Mouse (Mus musculus) telencephalon, adult 2 months (tissue): ENCODE results near the gene Tmod4.

ENCODE experiments used
- DNase-seq: peaks from one replicate; pipeline ENCODE4 v3.0.0-alpha.2; 2011; ENCODE audit warnings: low read depth, low spot score

Tmod4 gene

GRCm38 (mm10) chr3:95136336-95136735, 12.1 kb downstream of the Tmod4 start:
- no peak for DNase-seq

GRCm38 (mm10) chr3:95139586-95140288, 15.5 kb downstream of the Tmod4 start:
- no peak for DNase-seq

- DNase-seq = no peak
These were observed 16.0 kb downstream of the Tmod4 start for GRCm38 (mm10) chr3:95140289-95140595.

GRCm38 (mm10) chr3:95140795-95141194, 16.5 kb downstream of the Tmod4 start:
- DNase-seq = no peak

- DNase-seq = no peak
These were observed 17.2 kb downstream of the Tmod4 start for GRCm38 (mm10) chr3:95141474-95141873.

- DNase-seq = no peak
These were observed 17.8 kb downstream of the Tmod4 start, which contains the start of gene Tnfaip8l2 for GRCm38 (mm10) chr3:95141952-95142616. Tnfaip8l2 (minus strand) TSS chr3:95142360.

- DNase-seq = no peak
These were observed 18.3 kb downstream of the Tmod4 start for GRCm38 (mm10) chr3:95142617-95143011.

GRCm38 (mm10) chr3:95147924-95148323, 23.6 kb downstream of the Tmod4 start:
- DNase-seq = no peak

- no peak for DNase-seq
These were observed 29.6 kb downstream of the Tmod4 start for GRCm38 (mm10) chr3:95153874-95154273.

GRCm38 (mm10) chr3:95159511-95159986, 35.3 kb downstream of the Tmod4 start:
- no peak for DNase-seq

GRCm38 (mm10) chr3:95159987-95160963, 36.0 kb downstream of the Tmod4 start, which contains the start of gene Sema6c:
Sema6c (plus strand) TSS chr3:95160457.
- peak; percentile 83 for DNase-seq

- no peak for DNase-seq
These were observed 36.8 kb downstream of the Tmod4 start for GRCm38 (mm10) chr3:95161041-95161551.

GRCm38 (mm10) chr3:95161618-95162344, 37.5 kb downstream of the Tmod4 start:
- DNase-seq = no peak

- DNase-seq = no peak
These were observed 38.0 kb downstream of the Tmod4 start for GRCm38 (mm10) chr3:95162345-95162628.

- no peak for DNase-seq
These were observed 39.4 kb downstream of the Tmod4 start for GRCm38 (mm10) chr3:95163419-95164255.

- no peak for DNase-seq
These were observed 39.9 kb downstream of the Tmod4 start for GRCm38 (mm10) chr3:95164256-95164550.

- DNase-seq = no peak
These were observed 40.6 kb downstream of the Tmod4 start for GRCm38 (mm10) chr3:95164840-95165239.

- DNase-seq = no peak
These were observed 45.7 kb downstream of the Tmod4 start for GRCm38 (mm10) chr3:95169996-95170395.

GRCm38 (mm10) chr3:95171105-95171504, 46.8 kb downstream of the Tmod4 start:
- DNase-seq = no peak

- no peak for DNase-seq
These were observed 48.4 kb downstream of the Tmod4 start for GRCm38 (mm10) chr3:95172526-95173255.
